In genomic region chr12:100519684-100520076, GRCm38 (mm10) we compare ENCODE assay signal across 7 mouse cellular contexts. TPM values are rescaled to one million over a fixed set of nuclear protein-coding genes. Genes with fewer than 3 reads are reported as not detected.
DNase-seq lines count a peak whose midpoint lies in the region; ATAC-seq and TF ChIP-seq lines count a peak whose summit lies in the region.

No protein-coding gene starts in this region.

- no peaks in the 10 kb centered on the region for H3K27me3 ChIP-seq in E14TG2a.4 (ENCODE audit: insufficient read depth, low read length)
- no peaks in the 10 kb centered on the region for H3K27me3 ChIP-seq in embryonic facial prominence, embryonic 13.5 days
- H3K27me3 ChIP-seq in hindbrain, embryonic 14.5 days (ENCODE audit: control insufficient read depth, insufficient read depth, low read length): no peaks in the 10 kb centered on the region
- peaks cover 30% of the 10 kb centered on the region for H3K27me3 ChIP-seq in liver, embryonic 13.5 days
- H3K27me3 ChIP-seq in neural tube, embryonic 15.5 days (replicated peaks): no peaks in the 10 kb centered on the region

- peak overlapping the region; percentile 78 for H3K27ac ChIP-seq in embryonic facial prominence, embryonic 13.5 days
- peak overlapping the region; percentile 86; the same call in 1 of the 2 replicates for H3K27ac ChIP-seq in hindbrain, embryonic 14.5 days
- H3K27ac ChIP-seq in liver, embryonic 13.5 days: no peak overlapping the region
- H3K27ac ChIP-seq in neural tube, embryonic 15.5 days (replicated peaks): peak overlapping the region; percentile 86

- H3K36me3 ChIP-seq in E14TG2a.4 (ENCODE audit: insufficient read depth, low read length): no peaks in the 10 kb centered on the region
- H3K36me3 ChIP-seq in embryonic facial prominence, embryonic 13.5 days: peaks cover 13% of the 10 kb centered on the region; the same call in 1 of the 2 replicates
- H3K36me3 ChIP-seq in hindbrain, embryonic 14.5 days (replicated peaks; ENCODE audit: control insufficient read depth, insufficient read depth): no peaks in the 10 kb centered on the region
- H3K36me3 ChIP-seq in liver, embryonic 13.5 days: no peaks in the 10 kb centered on the region
- H3K36me3 ChIP-seq in neural tube, embryonic 15.5 days: no peaks in the 10 kb centered on the region

- peak overlapping the region; percentile 87 for H3K4me2 ChIP-seq in embryonic facial prominence, embryonic 13.5 days
- H3K4me2 ChIP-seq in hindbrain, embryonic 14.5 days (replicated peaks): peak overlapping the region; percentile 70
- H3K4me2 ChIP-seq in liver, embryonic 13.5 days: peak overlapping the region; percentile 82
- peak overlapping the region; percentile 87 for H3K4me2 ChIP-seq in neural tube, embryonic 15.5 days

- 44% methylated on average over 7 of the region's 7 CpGs for WGBS in embryonic facial prominence, embryonic 13.5 days
- 42% methylated on average over 7 of the region's 7 CpGs for WGBS in hindbrain, embryonic 14.5 days
- WGBS in liver, embryonic 13.5 days (ENCODE audit: insufficient replicate concordance): 37% methylated on average over 7 of the region's 7 CpGs
- 42% methylated on average over 7 of the region's 7 CpGs for WGBS in neural tube, embryonic 15.5 days

- 0 out of 2 replicates have a peak, but pooled peaks cover 3% of the 10 kb centered on the region for H3K9me3 ChIP-seq in E14TG2a.4 (ENCODE audit: low read length)
- no peaks in the 10 kb centered on the region for H3K9me3 ChIP-seq in embryonic facial prominence, embryonic 13.5 days
- no peaks in the 10 kb centered on the region for H3K9me3 ChIP-seq in hindbrain, embryonic 14.5 days (ENCODE audit: control insufficient read depth, low read length)
- no peaks in the 10 kb centered on the region for H3K9me3 ChIP-seq in liver, embryonic 13.5 days (replicated peaks)
- H3K9me3 ChIP-seq in neural tube, embryonic 15.5 days (replicated peaks): no peaks in the 10 kb centered on the region

- no peak for TF ChIP-seq CTCF in E14TG2a.4 (conservative IDR thresholded peaks at IDR 0.05; ENCODE audit: low read length)

- peaks cover 74% of the 10 kb centered on the region for H3K4me1 ChIP-seq in E14TG2a.4 (replicated peaks; ENCODE audit: low read depth, low read length)
- H3K4me1 ChIP-seq in embryonic facial prominence, embryonic 13.5 days: peaks cover 23% of the 10 kb centered on the region
- H3K4me1 ChIP-seq in hindbrain, embryonic 14.5 days (replicated peaks; ENCODE audit: control insufficient read depth, insufficient read depth, low read length): peaks cover 13% of the 10 kb centered on the region
- H3K4me1 ChIP-seq in liver, embryonic 13.5 days (replicated peaks): peaks cover 37% of the 10 kb centered on the region
- peaks cover 35% of the 10 kb centered on the region for H3K4me1 ChIP-seq in neural tube, embryonic 15.5 days

- ATAC-seq in embryonic facial prominence, embryonic 13.5 days (ENCODE audit: insufficient number of reproducible peaks, insufficient read depth, low FRiP score, low TSS enrichment, low read depth): no peak
- ATAC-seq in hindbrain, embryonic 14.5 days (ENCODE audit: low FRiP score): peak; percentile 25; the same call in 1 of the 2 replicates
- ATAC-seq in liver, embryonic 13.5 days (ENCODE audit: low read depth): no peak
- ATAC-seq in neural tube, embryonic 15.5 days (ENCODE audit: low FRiP score): peak; percentile 33
- no peak for ATAC-seq in CD4-positive, CD25-positive, alpha-beta regulatory T cell, adult 4 months

- peak overlapping the region; percentile 84 for H3K4me3 ChIP-seq in E14TG2a.4 (replicated peaks; ENCODE audit: low read length)
- H3K4me3 ChIP-seq in embryonic facial prominence, embryonic 13.5 days: peak overlapping the region; percentile 78
- H3K4me3 ChIP-seq in hindbrain, embryonic 14.5 days (replicated peaks; ENCODE audit: low read length): peak overlapping the region; percentile 91
- H3K4me3 ChIP-seq in liver, embryonic 13.5 days (replicated peaks): peak overlapping the region; percentile 68
- H3K4me3 ChIP-seq in neural tube, embryonic 15.5 days (replicated peaks): peak overlapping the region; percentile 87

- peak overlapping the region; percentile 95 for H3K9ac ChIP-seq in embryonic facial prominence, embryonic 13.5 days
- peak overlapping the region; percentile 99 for H3K9ac ChIP-seq in hindbrain, embryonic 14.5 days
- peak overlapping the region; percentile 77; the same call in 1 of the 2 replicates for H3K9ac ChIP-seq in liver, embryonic 13.5 days
- H3K9ac ChIP-seq in neural tube, embryonic 15.5 days (replicated peaks): peak overlapping the region; percentile 96

- DNase-seq in 3134 (ENCODE audit: extremely low read depth, insufficient read length, low spot score): peak; percentile 70
- DNase-seq in hindbrain, embryonic 14.5 days (ENCODE audit: low spot score): peak; percentile 30
- no peak for DNase-seq in liver, embryonic 13.5 days

RNA-seq across cellular contexts. Expression of gene Ttc7b, which starts 0.9 kb away (rescaled TPM):
- polyA plus RNA-seq in embryonic facial prominence, embryonic 13.5 days (2015; fragmentation: Nextera tagmentation; extraction: Ambion mirVana): 5.6 and 6.0 TPM in 2 replicates
- polyA plus RNA-seq in hindbrain, embryonic 14.5 days (2014; fragmentation: Nextera tagmentation; extraction: Ambion mirVana): 12.2 and 12.4 TPM in 2 replicates
- 1.1 and 1.2 TPM in 2 replicates for polyA plus RNA-seq in liver, embryonic 13.5 days (2015; fragmentation: Nextera tagmentation; extraction: Ambion mirVana)
- polyA plus RNA-seq in neural tube, embryonic 15.5 days (2015; fragmentation: Nextera tagmentation; extraction: Ambion mirVana): 7.3 and 10.2 TPM in 2 replicates
- 1 to 10 TPM; 3.4 to 5.1 TPM for polyA plus RNA-seq in CD4-positive, CD25-positive, alpha-beta regulatory T cell, adult 4 months (2017; shearing (Covaris generic))

Comparison
In these comparisons a context has a peak if more than half of its experiments do, and no peak if none do; other contexts are left out.
1. ATAC-seq: peak in hindbrain, embryonic 14.5 days (single experiment) and neural tube, embryonic 15.5 days (single experiment); none in embryonic facial prominence, embryonic 13.5 days (single experiment), liver, embryonic 13.5 days (single experiment) and CD4-positive, CD25-positive, alpha-beta regulatory T cell, adult 4 months (single experiment).
2. Peak in every context shown above with its lines, with median percentiles within 50 percentile points of each other: H3K4me3 ChIP-seq, H3K4me2 ChIP-seq and H3K9ac ChIP-seq.